Mouse (Mus musculus) frontal cortex, postnatal 14 days (tissue): ENCODE measurements around the gene Creb3l1.
A peak's percentile ranks its signal among the peaks of the same experiment; 100 is the strongest.

Source experiments
- DNase-seq, 2 experiments: peaks; one replicate each; pipeline ENCODE4 v3.0.0; 2022; ENCODE audit warnings: low spot score in 2 of 2

Gene Creb3l1

DNA sequence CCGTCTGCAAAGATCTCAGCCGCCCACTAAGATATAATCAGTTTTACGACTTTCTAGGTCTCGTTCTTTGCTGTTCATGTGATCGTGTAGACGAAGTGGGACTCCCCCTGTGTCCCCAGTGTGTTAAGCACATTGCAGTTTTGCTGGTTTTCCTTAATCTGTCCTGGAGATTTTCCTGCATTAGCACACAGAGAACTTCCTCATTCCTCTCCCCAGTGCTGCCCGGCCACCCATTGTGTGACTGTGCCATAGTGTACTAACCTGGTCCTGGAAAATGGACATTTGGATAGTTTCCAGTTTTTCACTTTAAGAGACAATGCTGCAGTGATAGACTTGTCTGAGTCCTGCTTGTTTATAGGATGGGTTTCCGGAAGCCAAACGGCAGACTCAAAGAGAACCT is 10.0 kb upstream of the Creb3l1 start:
- no peak for DNase-seq

DNA sequence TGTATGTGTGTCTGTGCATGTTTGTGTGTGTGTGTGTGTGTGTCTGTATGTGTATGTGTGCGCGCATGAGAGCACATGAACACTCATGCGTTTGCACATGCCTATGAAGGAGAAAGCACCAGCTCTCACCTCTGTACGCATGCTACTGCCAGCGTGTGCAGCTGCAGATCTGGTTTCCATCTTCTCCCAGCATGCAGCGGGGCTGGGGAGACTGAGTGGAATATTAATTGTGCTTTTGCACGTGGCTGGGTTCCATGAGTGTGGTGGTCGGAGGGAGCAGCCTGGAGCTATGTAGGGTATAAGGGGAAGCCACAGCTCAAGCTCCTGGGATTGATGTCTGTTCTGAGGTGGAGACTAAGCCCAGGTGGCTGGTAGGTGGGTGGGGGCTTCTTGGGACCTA is 6.3 kb upstream of the Creb3l1 start:
- no peak for DNase-seq

DNA sequence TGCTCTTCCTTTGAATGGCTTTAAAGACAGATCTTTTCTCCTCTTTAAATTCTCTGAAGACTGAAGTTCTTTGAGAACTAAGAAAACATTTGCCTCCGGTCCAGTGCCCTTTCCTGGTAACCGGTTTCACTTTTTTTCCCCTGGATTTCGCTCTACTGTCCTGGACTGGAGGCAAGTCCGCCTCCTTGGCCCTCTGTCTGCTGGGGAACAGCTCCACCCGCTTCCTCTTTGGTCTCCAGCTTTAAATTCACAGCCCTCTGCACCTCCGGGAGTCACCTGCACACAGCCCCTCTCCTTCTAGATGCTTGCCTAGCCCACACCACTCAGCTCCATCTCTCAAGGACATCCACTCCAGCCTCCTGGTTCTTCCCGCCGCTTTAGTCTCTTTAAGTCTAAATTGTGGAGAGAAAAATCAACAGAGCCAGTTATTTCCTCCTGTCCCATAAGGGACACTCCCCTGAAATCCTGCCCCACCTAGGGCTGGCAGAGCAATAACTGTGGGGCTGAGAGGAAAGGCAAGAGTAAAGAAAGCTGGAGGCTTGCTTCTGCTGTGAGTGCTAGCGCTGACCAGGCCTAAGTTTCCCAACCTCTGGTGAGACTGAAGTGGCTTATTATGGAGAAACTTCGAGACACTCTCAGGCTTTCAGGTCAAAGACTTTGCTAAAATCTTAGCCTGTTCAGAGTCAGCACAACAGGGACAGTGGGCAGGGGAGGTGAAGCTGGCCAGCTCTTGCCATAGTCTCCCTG is 5.3 kb upstream of the Creb3l1 start:
- DNase-seq: no peak

DNA sequence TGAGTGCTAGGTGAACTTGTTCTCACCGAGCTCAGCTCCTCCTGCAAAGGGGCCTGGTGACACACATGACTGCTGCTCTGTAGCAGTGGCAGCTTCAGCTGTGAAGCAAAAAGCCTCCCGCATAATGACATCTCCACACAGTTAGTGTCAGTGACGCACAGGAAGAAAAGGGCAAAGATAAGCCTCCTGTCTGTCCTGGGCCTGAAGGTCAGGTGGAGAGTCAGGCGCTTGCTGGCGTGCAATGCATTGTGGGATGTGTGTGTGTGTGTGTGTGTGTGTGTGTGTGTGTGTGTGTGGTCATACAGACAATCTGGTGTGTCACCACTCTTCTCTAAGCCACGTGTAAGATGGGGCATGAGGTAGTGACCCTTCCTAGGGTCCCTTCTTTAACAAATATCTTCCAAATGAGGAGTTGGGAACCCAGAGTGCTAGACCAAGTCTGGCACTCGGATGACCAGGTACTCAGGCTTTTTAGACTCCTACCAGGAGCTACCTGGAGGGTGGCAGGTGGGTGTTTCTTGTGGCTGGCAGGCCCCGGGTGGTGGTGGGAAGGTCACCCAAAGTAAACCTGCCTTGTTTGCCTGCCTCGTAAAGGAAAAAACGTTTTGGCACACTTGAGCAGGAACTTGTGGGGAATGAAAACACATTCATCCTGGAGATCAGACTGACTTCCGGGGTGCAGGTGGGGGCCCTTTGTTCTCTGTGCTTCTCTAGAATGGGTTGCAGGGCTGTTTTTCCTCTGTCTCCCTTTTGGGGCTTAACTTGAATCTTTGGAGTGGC is 3.7 kb upstream of the Creb3l1 start:
- DNase-seq: no peak

DNA sequence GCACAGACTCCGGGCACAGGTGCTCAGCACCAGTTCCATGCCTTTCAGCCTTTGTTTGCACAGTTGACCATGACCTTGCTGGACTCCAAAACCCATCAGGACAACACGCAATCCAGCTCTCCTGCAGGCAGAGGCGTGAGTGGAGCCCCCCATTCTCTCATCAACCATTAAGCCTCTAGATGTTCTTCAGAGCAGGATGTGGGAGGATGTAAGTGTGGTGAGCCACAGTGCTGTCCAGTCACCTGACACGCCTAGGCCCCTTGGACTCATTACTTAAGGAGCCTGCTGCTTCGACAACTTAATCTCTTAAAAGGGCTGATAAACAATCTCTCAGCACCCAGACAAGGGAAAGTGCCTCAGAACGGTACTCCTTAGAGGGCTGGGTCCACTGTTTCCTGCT is 1.7 kb upstream of the Creb3l1 start:
- no peak for DNase-seq

DNA sequence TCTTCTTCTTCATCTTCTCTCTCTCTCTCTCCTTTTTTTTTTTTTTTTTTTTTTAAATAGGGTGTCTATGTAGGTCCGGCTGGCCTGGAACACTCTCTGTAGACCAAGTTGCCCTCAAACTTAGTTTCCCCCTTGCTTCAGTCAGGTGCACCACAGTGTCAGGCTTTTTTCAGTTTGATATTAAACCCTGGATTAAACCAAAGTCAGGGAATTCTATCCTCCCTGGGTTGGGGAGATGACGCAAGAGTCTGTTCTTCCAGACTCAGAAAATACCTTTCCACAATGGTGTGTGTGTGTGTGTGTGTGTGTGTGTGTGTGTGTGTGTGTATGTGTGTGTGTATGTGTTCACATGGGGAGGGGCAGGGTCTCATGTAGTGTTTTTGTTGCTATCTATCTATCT is 900 bp upstream of the Creb3l1 start:
- no peak for DNase-seq

DNA sequence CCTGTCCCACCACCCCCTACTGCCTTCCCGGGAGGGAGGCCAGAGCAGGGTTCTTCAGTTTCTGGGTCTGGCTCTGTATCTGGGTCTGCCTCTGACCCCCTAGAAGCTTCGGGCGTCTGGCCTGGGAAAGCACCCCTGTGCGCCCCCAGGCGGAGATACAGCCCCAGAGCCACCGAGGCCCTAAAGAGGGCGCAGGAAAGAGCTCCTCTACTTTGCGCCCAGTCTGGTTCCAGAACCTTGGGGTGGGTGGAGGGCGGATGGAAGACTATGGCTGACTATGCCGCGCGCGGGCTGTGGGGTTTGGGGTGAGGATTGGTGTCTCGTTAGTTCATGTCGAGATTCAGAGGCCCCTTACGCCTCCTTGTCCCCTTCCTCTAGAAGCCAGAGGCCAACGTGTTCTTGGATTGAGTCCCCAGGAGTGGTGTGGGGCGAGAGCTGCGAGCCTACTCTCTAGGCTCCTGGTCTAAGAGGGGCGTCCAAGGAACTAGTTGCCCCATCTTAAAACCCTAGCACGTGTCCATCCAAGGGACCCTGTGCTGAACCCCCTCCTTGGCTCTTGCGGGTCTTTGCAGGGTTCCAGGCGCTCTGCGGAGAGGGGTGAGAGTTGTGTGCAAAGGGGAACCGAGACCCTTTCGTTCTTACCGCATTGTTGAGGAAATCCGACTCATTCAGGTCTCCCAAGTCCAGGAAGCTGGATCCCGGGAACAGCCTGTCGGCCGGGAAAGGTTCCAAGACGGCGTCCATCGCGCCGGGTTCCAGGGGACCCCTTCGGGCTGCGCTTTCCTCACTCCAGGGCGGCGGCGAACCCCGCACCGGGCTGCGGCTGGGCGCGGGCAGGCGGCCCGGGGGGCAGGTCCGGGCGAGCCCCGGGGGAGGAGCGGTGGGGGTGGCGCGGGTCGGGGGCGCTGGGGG is 684 bp downstream of the Creb3l1 start:
- DNase-seq: no peak

DNA sequence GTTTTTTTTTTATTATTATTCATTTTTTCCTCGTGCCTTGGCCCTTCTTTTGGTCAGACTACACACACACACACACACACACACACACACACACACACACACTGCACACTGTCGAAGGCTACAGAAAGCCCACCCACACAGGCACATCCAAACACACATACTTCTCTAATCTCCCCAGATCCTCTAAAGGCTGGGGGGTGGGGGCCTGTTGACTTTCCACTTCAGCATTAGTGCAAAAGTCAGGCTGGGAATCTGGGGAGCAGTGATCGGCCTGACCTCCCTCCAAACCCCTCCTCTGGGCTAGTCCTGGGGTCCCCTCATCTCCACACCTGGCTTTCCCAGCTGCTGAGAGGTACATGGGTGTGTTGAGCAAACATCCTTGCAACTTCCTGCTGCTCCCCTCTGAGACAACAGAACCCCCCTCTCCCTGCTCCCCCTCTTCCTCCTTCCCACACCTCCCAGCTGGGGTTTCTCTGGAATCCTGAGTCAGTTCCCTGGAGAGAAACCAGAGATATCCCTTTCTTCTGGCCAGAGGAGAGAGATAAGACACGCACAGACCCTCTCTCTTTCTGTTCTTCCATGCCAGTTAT is 3.5 kb downstream of the Creb3l1 start:
- DNase-seq: no peak

DNA sequence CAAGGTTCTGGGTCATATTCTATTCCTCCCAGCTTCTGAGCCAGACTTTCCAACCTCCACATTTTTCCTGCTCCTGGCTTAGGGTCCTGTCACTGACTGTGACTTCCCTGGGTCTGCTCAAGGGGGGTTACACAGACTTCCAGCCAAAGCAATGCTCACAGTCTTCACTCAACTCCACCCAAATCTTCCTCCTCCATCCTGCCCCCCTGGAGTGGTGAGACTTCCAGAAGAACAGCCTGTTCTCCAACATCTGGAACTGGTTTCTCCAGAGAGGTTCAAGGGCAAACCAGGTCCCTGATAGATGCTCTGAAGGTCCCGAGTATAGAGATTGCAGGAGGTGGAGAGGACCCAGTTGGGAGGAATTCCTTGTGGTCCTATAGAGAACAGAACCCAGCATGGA is 6.9 kb downstream of the Creb3l1 start:
- DNase-seq: no peak

DNA sequence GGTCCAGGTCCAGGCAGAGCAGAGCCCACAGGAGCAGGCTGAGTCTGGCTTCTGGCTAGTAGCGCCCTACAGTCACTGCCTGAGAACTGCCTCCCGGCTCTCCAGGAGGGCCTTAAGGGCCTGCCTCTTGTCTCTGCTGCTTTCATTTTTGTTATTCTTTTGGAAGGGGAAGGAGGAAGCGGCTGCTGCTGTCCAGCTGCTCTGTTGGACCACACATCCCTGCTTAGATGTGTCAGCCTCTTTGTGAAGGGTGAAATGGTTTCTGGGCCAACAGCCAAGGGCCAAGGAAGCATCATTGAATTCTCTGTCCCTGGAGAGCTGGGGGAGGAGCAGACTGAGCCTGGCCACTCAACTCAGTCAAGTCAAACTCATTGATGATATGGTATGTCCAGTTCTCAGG is 7.3 kb downstream of the Creb3l1 start:
- no peak for DNase-seq

DNA sequence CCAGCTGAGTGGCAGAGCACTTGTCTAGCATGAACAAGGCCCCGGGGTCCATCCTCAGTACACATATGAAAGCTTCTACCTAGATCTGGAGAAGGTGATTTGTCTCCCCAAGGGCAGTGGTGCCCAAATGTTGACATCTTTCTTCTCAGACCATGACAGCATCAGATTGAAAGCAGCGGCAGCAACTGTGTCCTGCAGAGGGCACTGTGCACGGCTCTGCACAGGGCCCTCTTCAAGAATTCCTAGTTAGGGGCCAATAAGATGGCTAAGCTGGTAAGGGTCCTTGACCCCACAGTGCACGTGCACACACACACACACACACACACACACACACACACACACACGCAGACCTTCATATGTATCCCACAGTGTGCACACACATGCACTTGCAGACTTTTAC is 9.4 kb downstream of the Creb3l1 start:
- no peak for DNase-seq

DNA sequence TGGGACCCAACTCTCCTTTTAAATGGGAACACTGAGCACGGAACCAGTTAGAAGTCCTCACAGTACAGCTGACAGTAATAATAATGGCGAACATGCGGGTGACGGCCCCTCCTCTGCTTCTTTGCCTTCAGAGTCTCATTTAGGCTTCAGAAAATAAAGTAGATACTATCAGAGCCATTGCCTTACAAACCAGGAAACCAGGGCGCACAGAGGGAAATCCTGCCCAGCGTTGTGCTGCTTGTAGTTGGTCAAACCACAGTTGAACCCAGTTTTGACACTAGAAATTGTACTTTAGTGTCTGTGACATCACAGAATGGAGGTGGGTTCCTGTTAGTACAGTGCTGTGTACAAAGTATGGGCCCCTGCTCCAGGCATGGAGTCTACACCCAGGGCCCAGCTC is 10.1 kb downstream of the Creb3l1 start:
- DNase-seq: no peak

DNA sequence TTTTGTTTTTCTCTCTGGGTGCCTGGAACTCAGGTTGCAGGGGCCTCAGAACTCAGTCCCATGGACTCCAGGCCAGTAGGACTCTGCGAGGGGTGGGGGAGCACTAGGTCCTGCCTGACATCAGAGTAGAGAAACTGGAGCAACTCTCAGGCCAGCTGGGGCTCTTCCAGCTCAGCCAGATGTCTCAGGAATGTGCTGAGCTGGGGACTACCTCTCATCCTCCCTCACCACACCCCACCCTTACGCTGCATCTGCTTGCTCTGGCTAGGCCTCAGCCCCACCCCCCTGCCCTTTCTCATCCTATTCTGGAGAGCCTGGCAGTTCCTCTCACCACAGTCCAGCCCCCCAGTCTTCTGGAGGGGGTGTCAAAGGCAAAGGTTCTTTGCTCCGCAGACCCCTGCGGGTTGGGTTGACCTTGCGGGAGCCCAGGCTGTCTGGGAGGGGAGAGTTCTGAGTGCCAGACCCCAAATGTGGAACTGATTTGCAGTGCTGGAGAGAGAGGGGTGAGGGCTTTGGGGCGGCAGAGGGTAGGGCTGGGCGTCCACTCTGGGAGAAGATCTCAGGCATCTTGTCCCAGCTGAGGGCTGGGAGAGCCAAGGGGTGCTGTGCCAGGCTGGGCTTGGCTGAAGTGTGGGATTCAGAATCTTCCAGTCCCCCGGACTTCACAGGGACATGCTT is 11.4 kb downstream of the Creb3l1 start:
- DNase-seq: no peak

DNA sequence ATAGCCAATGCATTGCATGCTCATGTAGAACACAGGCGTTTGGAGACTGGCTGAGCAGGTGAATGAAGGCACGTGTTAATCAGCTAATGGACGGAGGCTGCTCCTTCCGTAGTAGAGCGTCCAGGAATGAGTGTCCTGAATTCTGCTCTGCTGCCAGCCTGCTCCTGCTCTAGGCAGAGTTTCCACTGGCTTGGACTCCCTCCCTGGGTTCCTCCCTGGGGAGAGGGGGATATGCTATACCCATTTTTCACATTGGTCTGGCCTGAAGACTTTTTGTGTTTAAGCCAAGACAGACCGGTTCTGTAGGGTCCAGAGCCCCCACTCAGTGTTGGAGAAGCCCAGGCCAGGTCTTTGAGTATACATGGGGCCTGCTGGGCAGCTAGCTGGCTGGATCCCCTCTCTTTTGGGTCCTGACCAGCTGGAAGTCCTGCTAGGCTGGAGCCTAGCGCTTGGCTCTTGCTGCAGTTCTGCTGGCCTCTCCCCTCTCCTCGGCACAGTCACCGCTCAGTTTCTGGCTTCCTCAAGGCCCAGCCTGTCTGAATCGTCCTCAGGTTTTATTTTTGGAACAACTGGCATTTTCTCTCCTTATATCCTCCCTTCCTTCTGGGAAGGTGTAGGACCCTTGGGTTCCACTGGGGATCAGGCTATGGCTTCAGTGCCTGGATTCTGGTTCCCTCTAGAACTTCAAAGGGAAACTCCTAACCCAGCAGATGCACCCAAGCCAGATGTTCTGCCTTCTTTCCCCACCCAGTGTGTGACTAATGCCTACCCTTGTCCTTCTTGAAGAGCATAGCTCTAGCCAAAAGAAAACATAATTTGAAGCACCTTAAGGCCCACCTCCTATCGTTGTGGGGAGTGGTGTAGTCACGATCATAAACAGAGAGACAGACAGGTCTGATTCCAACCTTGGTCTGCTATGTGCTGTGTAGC is 12.6 kb downstream of the Creb3l1 start:
- no peak for DNase-seq

DNA sequence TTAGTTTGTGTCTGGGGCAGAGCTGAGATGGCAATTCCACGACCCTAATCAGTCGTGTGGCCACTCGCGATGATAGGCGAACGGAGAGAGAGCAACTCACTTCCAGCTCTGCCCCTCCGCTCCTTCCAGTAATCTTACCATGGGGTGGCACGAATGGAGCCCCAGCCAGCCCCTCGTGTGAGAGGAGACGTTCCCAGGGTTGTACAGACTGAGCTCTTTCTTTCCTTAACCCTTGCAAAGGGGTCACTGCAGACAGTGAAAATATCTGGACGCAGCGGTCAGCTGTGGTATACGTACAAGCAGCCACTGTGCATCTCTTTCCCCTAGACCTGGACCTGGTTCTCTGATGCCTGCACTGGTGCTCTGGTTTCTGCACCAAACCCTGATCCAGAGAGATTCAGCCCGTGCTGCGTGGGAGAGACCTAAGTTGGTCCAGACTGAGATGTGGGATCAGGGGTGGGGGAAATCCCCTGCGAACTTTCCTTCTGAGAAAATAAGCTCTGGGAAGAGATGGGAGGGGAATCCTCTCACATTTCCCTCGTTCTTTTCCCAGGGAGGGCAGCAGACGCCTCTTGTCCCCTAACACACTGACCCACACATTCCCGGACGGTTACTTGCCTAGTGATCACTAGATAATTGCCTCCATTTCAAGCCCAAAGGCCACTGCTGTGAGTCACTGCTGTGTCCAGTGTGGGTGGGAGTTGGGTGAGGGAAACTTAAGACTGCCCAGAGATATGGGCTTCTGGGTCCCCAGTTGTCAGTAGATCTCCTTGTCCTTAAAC is 15.5 kb downstream of the Creb3l1 start:
- DNase-seq: no peak

DNA sequence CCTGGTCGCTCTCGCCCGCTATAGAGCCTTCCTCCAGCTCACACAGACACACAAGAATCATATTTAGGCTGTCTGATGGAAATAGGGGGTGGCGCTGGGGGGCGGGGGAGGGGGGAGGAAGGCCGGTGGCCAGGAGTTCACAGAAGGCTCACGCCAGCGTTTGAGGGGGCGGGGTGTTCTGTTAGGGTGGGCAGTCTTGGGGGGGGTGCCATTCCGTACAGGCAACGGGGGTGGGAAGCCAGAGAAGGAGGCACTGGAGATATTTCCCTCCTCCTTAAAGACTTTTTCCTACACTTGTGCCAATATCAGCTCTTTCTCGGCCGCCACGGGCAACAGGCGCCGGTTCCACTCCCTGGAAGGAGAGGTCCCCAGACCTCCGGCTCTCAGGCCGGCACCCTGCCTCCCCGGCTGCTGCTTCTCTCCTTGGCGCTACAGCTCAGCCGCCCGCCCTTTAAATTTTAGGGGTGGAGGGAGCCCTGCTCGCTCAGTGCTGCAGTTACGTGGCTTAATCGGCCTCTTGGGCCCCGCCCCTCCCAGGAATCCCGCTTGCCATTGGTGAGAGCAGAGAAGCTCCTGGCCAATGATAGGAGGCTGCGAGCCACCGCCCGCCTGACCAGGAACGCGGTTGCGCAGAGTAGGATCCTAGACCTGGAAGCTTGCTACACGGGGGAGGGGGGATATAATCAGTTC is 16.2 kb downstream of the Creb3l1 start:
- peak; percentile 96 to 98 for DNase-seq

DNA sequence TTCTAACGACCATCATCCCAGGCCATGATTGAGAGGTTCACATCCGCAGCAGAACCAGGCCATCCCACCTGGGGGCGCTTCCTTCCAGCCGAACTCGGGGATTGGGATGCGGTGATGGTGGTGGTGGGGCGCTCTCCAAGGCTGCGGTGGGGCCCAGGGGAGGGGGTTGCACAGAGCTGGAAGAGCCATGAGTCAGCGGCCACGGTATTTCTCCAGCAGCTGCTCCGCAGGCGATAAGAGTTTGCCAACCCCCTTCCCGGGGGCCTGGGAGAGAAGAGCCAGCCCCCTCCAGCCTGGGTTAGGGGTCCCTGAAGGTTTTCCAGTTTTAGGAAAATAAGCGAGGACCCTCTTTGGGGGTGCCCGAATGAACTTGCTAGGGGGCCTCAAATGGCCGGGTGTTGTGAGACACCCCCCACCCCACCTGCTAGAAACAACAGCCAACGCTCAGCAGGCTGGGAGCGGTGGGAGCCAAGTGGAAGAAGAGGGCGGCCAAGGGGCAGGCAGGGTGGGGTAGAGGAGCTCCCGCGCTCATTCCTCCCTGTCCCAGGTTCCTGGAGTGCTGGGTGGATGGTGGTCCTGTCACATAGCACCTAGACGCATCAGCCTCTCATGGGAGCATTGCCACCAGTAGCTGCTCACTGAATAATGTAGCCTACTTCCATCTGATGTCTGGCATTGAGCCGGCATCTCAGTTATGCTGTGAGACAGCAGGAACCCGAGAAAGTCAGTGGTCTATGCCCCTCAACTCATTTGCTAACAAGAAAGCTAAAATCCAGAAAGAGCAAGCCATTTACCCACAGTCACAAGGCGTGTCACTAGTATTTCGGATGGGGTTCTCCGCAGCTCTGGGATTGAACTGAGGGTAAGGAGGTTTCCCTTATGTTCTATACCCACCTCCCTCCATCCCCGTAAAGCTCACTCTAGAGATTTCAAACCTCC is 17.1 kb downstream of the Creb3l1 start:
- peak in 1 of 2 experiments; percentile 46 for DNase-seq

DNA sequence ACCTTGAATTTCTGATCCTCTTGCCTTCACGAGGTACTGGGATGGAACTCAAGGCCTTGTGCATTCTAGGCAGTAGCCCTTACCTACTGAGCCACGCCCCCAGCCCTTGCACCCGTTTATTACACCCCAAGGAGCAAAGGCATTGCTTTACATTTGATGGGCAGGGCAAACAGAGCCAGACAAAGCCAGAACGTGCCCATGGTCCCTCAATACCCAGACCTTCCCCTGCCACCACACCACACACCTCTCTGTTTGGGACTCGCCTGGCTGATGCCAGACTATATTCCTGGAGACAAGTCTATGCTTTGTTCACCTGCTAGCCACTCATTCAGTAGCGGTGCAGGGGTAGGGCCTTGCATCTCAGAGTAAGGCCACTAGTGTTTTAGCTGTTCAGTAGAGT is 17.8 kb downstream of the Creb3l1 start:
- DNase-seq: no peak
